Mouse (Mus musculus) G1E-ER4 (cell line): ENCODE measurements around the gene Snph. TPM values are rescaled to one million over a fixed set of nuclear protein-coding genes. Genes with fewer than 3 reads are reported as not detected.

Source experiments
- GATA1 ChIP-seq: IDR thresholded peaks from one replicate; pipeline ENCODE4 v1.8.0; 2012; ENCODE audit warnings: low read length, inconsistent platforms
- polyA plus RNA-seq: library from polyadenylated mRNA; stranded (reverse); fragments of >175 nt; gene quantifications from 2 replicates; pipeline ENCODE4 v1.2.3, GENCODE M21; 2012

The Snph gene
- polyA plus RNA-seq, 1 experiment, result not detected

GRCm38 (mm10) chr2:151609974-151610373, 22.4 kb downstream of the Snph start:
- TF ChIP-seq GATA1, result no peak

GRCm38 (mm10) chr2:151608435-151608834, 24.0 kb downstream of the Snph start:
- TF ChIP-seq GATA1, result no peak

- TF ChIP-seq GATA1, result no peak
Measured at GRCm38 (mm10) chr2:151605437-151605987, 26.9 kb downstream of the Snph start.

- no peak for TF ChIP-seq GATA1
Measured at GRCm38 (mm10) chr2:151603630-151604029, 28.8 kb downstream of the Snph start.

GRCm38 (mm10) chr2:151602106-151602505, 30.3 kb downstream of the Snph start:
- no peak for TF ChIP-seq GATA1

GRCm38 (mm10) chr2:151598068-151598467, 34.3 kb downstream of the Snph start:
- no peak for TF ChIP-seq GATA1

- TF ChIP-seq GATA1, result no peak
Measured at GRCm38 (mm10) chr2:151587306-151587705, 45.1 kb downstream of the Snph start.

GRCm38 (mm10) chr2:151586807-151587206, 45.6 kb downstream of the Snph start:
- TF ChIP-seq GATA1, result no peak

- TF ChIP-seq GATA1, result no peak
Measured at GRCm38 (mm10) chr2:151585934-151586333, 46.5 kb downstream of the Snph start.

GRCm38 (mm10) chr2:151580945-151581344, 51.4 kb downstream of the Snph start:
- TF ChIP-seq GATA1, result no peak

GRCm38 (mm10) chr2:151579183-151579582, 53.2 kb downstream of the Snph start:
- TF ChIP-seq GATA1, result no peak

GRCm38 (mm10) chr2:151575699-151576389, 56.5 kb downstream of the Snph start:
- TF ChIP-seq GATA1, result no peak

GRCm38 (mm10) chr2:151575119-151575698, 57.2 kb downstream of the Snph start:
- TF ChIP-seq GATA1, result no peak

GRCm38 (mm10) chr2:151574607-151575006, 57.8 kb downstream of the Snph start:
- TF ChIP-seq GATA1, result no peak

GRCm38 (mm10) chr2:151573667-151574066, 58.7 kb downstream of the Snph start:
- TF ChIP-seq GATA1, result no peak

GRCm38 (mm10) chr2:151571873-151572700, 60.3 kb downstream of the Snph start, which contains the start of gene Sdcbp2:
Sdcbp2 (plus strand) TSS chr2:151572622.
- TF ChIP-seq GATA1, result no peak
